Mouse (Mus musculus) spleen, adult 10 weeks (tissue): ENCODE measurements around the gene Cdh18. TPM values are rescaled to one million over a fixed set of nuclear protein-coding genes. Genes with fewer than 3 reads are reported as not detected.

Source experiments
- polyA plus RNA-seq: library from polyadenylated mRNA; stranded (reverse); fragments of 350-450 nt; fragmentation: Illumina TruSeq; extraction: RNeasy Lipid Tissue Mini Kit (QIAGEN cat#74804); gene quantifications from one replicate; pipeline ENCODE4 v1.2.3, GENCODE M21; 2015; ENCODE audit warnings: low replicate concordance; ENCODE audit not compliant: insufficient read depth

The Cdh18 gene
- polyA plus RNA-seq, result not detected

GRCm38 (mm10) chr15:22548711-22549271, at the start of gene Cdh18:
Gene Cdh18, plus strand, starts transcription at chr15:22549022.

